ENCODE assay signal across 9 mouse cellular contexts in the genomic region with DNA sequence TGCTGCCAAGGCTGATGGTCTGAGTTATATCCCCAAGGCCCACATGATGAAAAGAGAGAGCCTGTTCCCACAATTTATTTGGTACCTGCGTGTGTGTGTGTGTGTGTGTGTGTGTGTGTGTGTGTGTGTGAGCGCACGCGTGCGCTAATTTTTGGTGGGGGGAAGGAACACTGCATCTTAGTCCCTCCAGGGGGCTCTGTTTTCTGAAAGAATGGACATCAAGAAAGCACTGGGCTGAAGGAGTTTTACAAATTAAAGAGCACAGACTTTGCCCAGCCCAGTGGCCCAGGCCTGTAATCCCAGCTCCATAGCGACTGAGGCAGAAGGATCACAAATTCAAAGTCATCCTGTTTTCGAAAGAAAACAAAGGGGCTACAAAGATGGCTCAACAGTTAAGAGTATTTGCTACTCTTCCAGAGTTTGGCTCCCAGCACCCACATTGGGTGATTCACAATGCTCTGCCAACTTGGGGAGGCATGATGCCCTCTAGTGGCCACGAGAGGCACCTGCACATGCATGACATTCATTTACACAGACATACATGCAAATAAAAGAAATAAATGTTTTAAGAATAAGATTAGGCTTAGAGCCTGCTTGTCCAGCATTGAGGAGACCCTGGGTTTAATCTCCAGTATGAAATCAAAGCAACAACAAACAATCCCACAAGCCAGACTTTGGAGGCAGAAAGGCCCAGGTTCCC. TPM values are rescaled to one million over a fixed set of nuclear protein-coding genes. Genes with fewer than 3 reads are reported as not detected.
DNase-seq lines count a peak whose midpoint lies in the region; ATAC-seq and TF ChIP-seq lines count a peak whose summit lies in the region.
"Had no signal": no experiment of that assay in that cellular context is flagged by ENCODE, and none has a peak within 500 bp of the region (broad histone marks: within the 10 kb centered on the region; RNA-seq: fewer than 3 reads in every experiment).

No protein-coding gene starts in this region.

- H3K27ac ChIP-seq in embryonic facial prominence, embryonic 11.5 days (replicated peaks; ENCODE audit: low read depth, low read length): no peak overlapping the region
- no peak overlapping the region for H3K27ac ChIP-seq in embryonic facial prominence, embryonic 10.5 days (replicated peaks)
- H3K27ac ChIP-seq in testis, adult 2 months (ENCODE audit: control insufficient read depth, insufficient read depth, low read depth, low read length): no peak overlapping the region
- H3K27ac ChIP-seq: neural tube, embryonic 12.5 days had no signal

- no peaks in the 10 kb centered on the region for H3K27me3 ChIP-seq in embryonic facial prominence, embryonic 11.5 days (ENCODE audit: control insufficient read depth, insufficient read depth, low read length)
- 0 out of 2 replicates have a peak, but pooled peaks cover 4% of the 10 kb centered on the region for H3K27me3 ChIP-seq in embryonic facial prominence, embryonic 10.5 days (replicated peaks; ENCODE audit: low read depth, poor library complexity, severe bottlenecking)
- no peaks in the 10 kb centered on the region for H3K27me3 ChIP-seq in testis, adult 2 months (ENCODE audit: control insufficient read depth, insufficient read depth, low read length)
- H3K27me3 ChIP-seq: neural tube, embryonic 12.5 days had no signal

- H3K9me3 ChIP-seq in embryonic facial prominence, embryonic 11.5 days (replicated peaks; ENCODE audit: control insufficient read depth, low read length): no peaks in the 10 kb centered on the region
- peaks cover 6% of the 10 kb centered on the region; the same call in 1 of the 2 replicates for H3K9me3 ChIP-seq in embryonic facial prominence, embryonic 10.5 days
- H3K9me3 ChIP-seq: neural tube, embryonic 12.5 days had no signal

- no peaks in the 10 kb centered on the region for H3K36me3 ChIP-seq in embryonic facial prominence, embryonic 11.5 days (replicated peaks; ENCODE audit: control insufficient read depth, insufficient read depth, low read depth, low read length)
- no peaks in the 10 kb centered on the region for H3K36me3 ChIP-seq in embryonic facial prominence, embryonic 10.5 days (replicated peaks)
- H3K36me3 ChIP-seq in testis, adult 2 months (ENCODE audit: control insufficient read depth, insufficient read depth, low read length): no peaks in the 10 kb centered on the region
- H3K36me3 ChIP-seq: neural tube, embryonic 12.5 days had no signal

- ATAC-seq in embryonic facial prominence, embryonic 11.5 days (replicated peaks; ENCODE audit: insufficient number of reproducible peaks, low FRiP score, low TSS enrichment, low read depth): no peak

- H3K4me3 ChIP-seq in embryonic facial prominence, embryonic 11.5 days (ENCODE audit: low read depth, low read length): no peak overlapping the region
- no peak overlapping the region for H3K4me3 ChIP-seq in embryonic facial prominence, embryonic 10.5 days
- H3K4me3 ChIP-seq in testis, adult 2 months (ENCODE audit: control insufficient read depth, low read depth, low read length): no peak overlapping the region
- H3K4me3 ChIP-seq: neural tube, embryonic 12.5 days had no signal

- H3K9ac ChIP-seq in embryonic facial prominence, embryonic 11.5 days (replicated peaks; ENCODE audit: low read length): no peak overlapping the region
- H3K9ac ChIP-seq: neural tube, embryonic 12.5 days had no signal

- H3K4me2 ChIP-seq in embryonic facial prominence, embryonic 11.5 days (ENCODE audit: low read depth, low read length): no peak overlapping the region
- H3K4me2 ChIP-seq: neural tube, embryonic 12.5 days had no signal

- TF ChIP-seq POLR2A in testis, adult 2 months (IDR thresholded peaks at IDR 0.05; ENCODE audit: control insufficient read depth, low read depth, low read length): no peak

- peak; percentile 90; the same call in 1 of the 2 replicates for TF ChIP-seq CTCF in testis, adult 2 months (IDR thresholded peaks at IDR 0.05; ENCODE audit: control insufficient read depth, insufficient read depth, insufficient replicate concordance, low read depth, low read length)

- peak; percentile 23 for DNase-seq in embryonic facial prominence, embryonic 11.5 days (ENCODE audit: low spot score)
- no peak for DNase-seq in embryonic facial prominence, embryonic 10.5 days (ENCODE audit: low spot score)
- no peak for DNase-seq in testis, postnatal 14 days (ENCODE audit: low spot score)
- DNase-seq in induced T-regulatory cell, adult 2 months (ENCODE audit: low read depth): peak; percentile 54
- DNase-seq in thymus, postnatal 4 days: peak; percentile 57
- DNase-seq in ovary, postnatal 10 days (ENCODE audit: low spot score): no peak
- DNase-seq in urinary bladder, postnatal 25 days (ENCODE audit: low spot score): no peak

- no peaks in the 10 kb centered on the region for H3K4me1 ChIP-seq in embryonic facial prominence, embryonic 11.5 days (ENCODE audit: control insufficient read depth, insufficient read depth, low read length)
- no peaks in the 10 kb centered on the region for H3K4me1 ChIP-seq in embryonic facial prominence, embryonic 10.5 days
- H3K4me1 ChIP-seq in testis, adult 2 months (ENCODE audit: control insufficient read depth, insufficient read depth, low read length): no peaks in the 10 kb centered on the region
- H3K4me1 ChIP-seq: neural tube, embryonic 12.5 days had no signal

- 76% methylated on average over 8 of the region's 8 CpGs for WGBS in embryonic facial prominence, embryonic 11.5 days
- 78% methylated on average over 8 of the region's 8 CpGs for WGBS in embryonic facial prominence, embryonic 10.5 days

RNA-seq across cellular contexts. Expression of gene Mthfd2, which starts 45.3 kb away (rescaled TPM):
- 58.7 and 59.7 TPM in 2 replicates for polyA plus RNA-seq in embryonic facial prominence, embryonic 11.5 days (2014; fragmentation: Nextera tagmentation; extraction: Ambion mirVana)
- polyA plus RNA-seq in embryonic facial prominence, embryonic 10.5 days (2016; fragmentation: Nextera tagmentation; extraction: Ambion mirVana): 62.6 and 71.5 TPM in 2 replicates
- 13.9 and 15.4 TPM in 2 replicates for polyA plus RNA-seq in testis, adult 2 months (2012; rRNA removed)

RNA-seq across cellular contexts. Expression of gene Mob1a, which starts 45.4 kb away (rescaled TPM):
- 80.0 and 85.7 TPM in 2 replicates for polyA plus RNA-seq in embryonic facial prominence, embryonic 11.5 days (2014; fragmentation: Nextera tagmentation; extraction: Ambion mirVana)
- 60.2 and 62.4 TPM in 2 replicates for polyA plus RNA-seq in embryonic facial prominence, embryonic 10.5 days (2016; fragmentation: Nextera tagmentation; extraction: Ambion mirVana)
- 9.4 and 12.2 TPM in 2 replicates for polyA plus RNA-seq in testis, adult 2 months (2012; rRNA removed)

Comparison
In these comparisons a context has a peak if more than half of its experiments do, and no peak if none do; other contexts are left out.
1. DNase-seq: peak in embryonic facial prominence, embryonic 11.5 days (single experiment), induced T-regulatory cell, adult 2 months (single experiment) and thymus, postnatal 4 days (single experiment); none in embryonic facial prominence, embryonic 10.5 days (single experiment), testis, postnatal 14 days (single experiment), ovary, postnatal 10 days (single experiment) and urinary bladder, postnatal 25 days (single experiment).